Mouse (Mus musculus) left cerebral cortex, adult 2 months (tissue): Measurements from ENCODE around the gene Ifnz. TPM values are rescaled to one million over a fixed set of nuclear protein-coding genes. Genes with fewer than 3 reads are reported as not detected.
"Not testable (repeated sequence)": the region's sequence is repeated elsewhere in the genome, so short reads cannot be mapped to it uniquely, and the experiment has no call there.

Experiments used
- DNase-seq, 2 experiments: peaks; one replicate each; pipeline ENCODE4 v3.0.0; 2021 to 2022; ENCODE audit warnings: low spot score in 2 of 2, mixed read lengths in 1 of 2; ENCODE audit errors: extremely low spot score in 1 of 2
- H3K27ac ChIP-seq: fragments of 200-600 bp; 2 replicates; pipeline ENCODE4 v1.8.1; 2022
- H3K4me3 ChIP-seq: fragments of 200-600 bp; 2 replicates; pipeline ENCODE4 v1.8.1; 2022
- CTCF ChIP-seq: fragments of 200-600 bp; IDR thresholded peaks from 2 replicates; pipeline ENCODE4 v1.8.1; 2022; ENCODE audit warnings: antibody characterized with exemption, mild to moderate bottlenecking, moderate library complexity
- intact Hi-C: fragments of 180-260 bp; cut with DNase I; formaldehyde crosslinking; loops from one replicate; pipeline ENCODE4 v1.15.1; 2025
- total RNA-seq, 2 experiments: library from RNA; stranded (reverse); gene quantifications; 2 replicates each; pipeline ENCODE4 v1.2.3; 2021

The Ifnz gene
- total RNA-seq, 2 experiments from 2014 or later = not detected

DNA sequence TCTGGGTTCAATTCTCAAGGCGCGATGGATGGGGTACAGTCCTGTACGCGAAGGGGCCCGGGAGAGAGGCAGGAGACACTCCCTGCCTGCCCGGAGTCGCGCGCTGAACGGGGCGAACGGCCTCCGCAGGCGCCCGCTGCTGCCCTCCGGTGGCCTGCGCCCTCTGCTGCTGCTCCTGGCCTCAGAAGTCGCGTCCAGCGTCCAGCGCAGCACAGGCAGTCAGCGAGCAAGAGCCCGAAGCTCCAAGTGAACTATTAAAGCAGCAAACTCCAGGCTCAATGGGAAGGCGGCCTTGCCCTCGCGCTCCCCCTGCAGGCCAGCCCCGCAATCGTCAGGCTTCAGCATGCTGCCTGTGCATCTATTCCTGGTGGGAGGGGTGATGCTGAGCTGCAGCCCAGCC, 21.5 kb upstream of the Ifnz start:
- peak; percentile 54 for TF ChIP-seq CTCF
- H3K27ac ChIP-seq, intact Hi-C loops: not testable (repeated sequence)
- peak overlapping the region; percentile 19; the same call in 1 of the 2 replicates for H3K4me3 ChIP-seq
- DNase-seq = peak in 1 of 2 experiments; percentile 51

DNA sequence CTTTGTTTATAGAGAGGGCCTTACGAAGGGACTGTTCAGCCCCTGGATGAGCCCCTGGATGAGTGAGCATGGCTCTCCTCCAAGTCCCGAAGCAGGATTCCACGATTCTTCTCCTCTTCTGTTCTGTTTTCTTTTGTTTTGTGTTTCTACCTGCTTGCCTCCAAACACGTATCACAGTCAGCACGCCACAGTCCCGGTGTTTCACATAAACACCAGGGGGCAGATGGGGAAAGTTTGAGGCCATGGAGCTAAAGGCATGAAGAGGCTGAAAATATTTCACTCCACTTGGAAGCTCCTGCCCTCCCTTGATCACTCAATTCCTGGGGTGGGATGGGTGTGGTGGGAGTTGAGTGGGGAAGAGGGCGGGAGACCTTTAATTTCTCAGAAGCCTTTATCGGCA, 20.2 kb upstream of the Ifnz start:
- peak; percentile 69 to 72 for DNase-seq
- intact Hi-C loops, H3K27ac ChIP-seq, H3K4me3 ChIP-seq: not testable (repeated sequence)
- TF ChIP-seq CTCF = peak; percentile 12

DNA sequence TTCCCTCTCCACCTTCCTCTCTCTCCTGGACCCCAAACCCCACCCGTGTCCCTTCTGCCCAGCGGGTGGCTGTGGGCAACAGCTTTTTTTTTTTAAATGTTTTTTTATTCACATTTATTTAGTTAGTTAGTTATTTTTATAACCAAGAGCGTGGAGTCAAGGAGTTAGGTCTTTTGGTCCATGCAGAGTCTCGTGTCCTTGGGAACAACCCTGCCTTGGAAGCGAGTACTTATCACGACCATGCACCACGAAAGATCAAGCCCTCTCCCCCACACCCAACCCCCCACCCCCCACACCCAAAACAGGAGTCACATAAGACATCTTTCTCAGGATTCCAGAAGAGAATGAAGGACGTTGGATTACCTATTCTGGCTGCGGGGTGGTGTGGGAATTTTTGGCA, 19.6 kb upstream of the Ifnz start:
- intact Hi-C loops, DNase-seq, H3K4me3 ChIP-seq, H3K27ac ChIP-seq: not testable (repeated sequence)

DNA sequence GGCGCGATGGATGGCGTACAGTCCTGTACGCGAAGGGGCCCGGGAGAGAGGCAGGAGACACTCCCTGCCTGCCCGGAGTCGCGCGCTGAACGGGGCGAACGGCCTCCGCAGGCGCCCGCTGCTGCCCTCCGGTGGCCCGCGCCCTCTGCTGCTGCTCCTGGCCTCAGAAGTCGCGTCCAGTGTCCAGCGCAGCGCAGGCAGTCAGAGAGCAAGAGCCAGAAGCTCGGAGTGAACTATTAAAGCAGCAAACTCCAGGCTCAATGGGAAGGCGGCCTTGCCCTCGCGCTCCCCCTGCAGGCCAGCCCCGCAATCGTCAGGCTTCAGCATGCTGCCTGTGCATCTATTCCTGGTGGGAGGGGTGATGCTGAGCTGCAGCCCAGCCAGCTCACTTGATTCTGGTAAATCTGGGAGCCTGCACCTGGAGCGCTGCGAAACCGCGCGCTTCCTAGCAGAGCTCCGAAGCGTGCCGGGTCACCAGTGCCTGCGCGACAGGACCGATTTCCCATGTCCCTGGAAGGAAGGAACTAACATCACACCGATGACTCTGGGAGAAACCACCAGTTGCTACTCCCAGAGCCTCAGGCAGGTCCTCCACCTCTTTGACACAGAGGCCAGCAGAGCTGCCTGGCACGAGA, 18.4 kb upstream of the Ifnz start:
- intact Hi-C loops, H3K27ac ChIP-seq, H3K4me3 ChIP-seq: not testable (repeated sequence)
- DNase-seq = peak in 1 of 2 experiments; percentile 22
- peak; percentile 53 for TF ChIP-seq CTCF

DNA sequence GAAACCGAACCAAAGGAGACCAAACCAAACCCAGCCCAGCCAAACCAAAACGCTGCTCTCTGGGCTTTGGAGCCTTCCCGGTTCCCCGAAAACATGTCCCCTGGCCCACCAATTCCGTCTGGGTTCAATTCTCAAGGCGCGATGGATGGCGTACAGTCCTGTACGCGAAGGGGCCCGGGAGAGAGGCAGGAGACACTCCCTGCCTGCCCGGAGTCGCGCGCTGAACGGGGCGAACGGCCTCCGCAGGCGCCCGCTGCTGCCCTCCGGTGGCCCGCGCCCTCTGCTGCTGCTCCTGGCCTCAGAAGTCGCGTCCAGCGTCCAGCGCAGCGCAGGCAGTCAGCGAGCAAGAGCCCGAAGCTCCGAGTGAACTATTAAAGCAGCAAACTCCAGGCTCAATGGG, 8.4 kb upstream of the Ifnz start, which contains the start of gene Gm13290:
TSS of gene Gm13290 (plus strand) at position 301 of the 400 bp plus-strand sequence.
- H3K4me3 ChIP-seq, DNase-seq, H3K27ac ChIP-seq, intact Hi-C loops: not testable (repeated sequence)

DNA sequence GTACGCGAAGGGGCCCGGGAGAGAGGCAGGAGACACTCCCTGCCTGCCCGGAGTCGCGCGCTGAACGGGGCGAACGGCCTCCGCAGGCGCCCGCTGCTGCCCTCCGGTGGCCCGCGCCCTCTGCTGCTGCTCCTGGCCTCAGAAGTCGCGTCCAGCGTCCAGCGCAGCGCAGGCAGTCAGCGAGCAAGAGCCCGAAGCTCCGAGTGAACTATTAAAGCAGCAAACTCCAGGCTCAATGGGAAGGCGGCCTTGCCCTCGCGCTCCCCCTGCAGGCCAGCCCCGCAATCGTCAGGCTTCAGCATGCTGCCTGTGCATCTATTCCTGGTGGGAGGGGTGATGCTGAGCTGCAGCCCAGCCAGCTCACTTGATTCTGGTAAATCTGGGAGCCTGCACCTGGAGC, 5.3 kb upstream of the Ifnz start, which contains the start of gene Gm13289:
TSS of gene Gm13289 (plus strand) at position 301 of the 400 bp plus-strand sequence.
- H3K27ac ChIP-seq, intact Hi-C loops, DNase-seq, H3K4me3 ChIP-seq: not testable (repeated sequence)

DNA sequence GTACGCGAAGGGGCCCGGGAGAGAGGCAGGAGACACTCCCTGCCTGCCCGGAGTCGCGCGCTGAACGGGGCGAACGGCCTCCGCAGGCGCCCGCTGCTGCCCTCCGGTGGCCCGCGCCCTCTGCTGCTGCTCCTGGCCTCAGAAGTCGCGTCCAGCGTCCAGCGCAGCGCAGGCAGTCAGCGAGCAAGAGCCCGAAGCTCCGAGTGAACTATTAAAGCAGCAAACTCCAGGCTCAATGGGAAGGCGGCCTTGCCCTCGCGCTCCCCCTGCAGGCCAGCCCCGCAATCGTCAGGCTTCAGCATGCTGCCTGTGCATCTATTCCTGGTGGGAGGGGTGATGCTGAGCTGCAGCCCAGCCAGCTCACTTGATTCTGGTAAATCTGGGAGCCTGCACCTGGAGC, 2.4 kb upstream of the Ifnz start, which contains the start of gene Gm13272:
TSS of gene Gm13272 (plus strand) at position 301 of the 400 bp plus-strand sequence.
- DNase-seq, intact Hi-C loops, H3K4me3 ChIP-seq, H3K27ac ChIP-seq: not testable (repeated sequence)

DNA sequence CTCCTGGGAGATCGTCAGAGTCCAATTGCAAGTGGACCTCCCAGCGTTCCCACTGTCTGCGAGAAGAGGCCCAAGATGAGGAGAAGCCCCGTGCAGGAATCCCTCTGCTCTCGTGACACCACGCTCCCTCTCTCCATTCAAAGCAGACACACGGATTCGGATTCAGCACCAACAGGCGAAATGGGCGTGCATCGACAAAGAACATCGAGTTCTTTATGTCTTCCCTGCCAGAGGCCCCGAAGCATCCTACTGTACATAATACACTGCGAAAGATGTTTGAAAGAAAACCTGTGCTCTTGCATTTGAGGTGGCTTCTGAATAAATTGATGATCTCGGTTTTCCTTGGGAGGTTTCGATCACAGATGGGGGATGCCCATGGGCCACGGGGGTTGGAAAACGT, 1.6 kb upstream of the Ifnz start:
- H3K27ac ChIP-seq, intact Hi-C loops, H3K4me3 ChIP-seq, DNase-seq: not testable (repeated sequence)

DNA sequence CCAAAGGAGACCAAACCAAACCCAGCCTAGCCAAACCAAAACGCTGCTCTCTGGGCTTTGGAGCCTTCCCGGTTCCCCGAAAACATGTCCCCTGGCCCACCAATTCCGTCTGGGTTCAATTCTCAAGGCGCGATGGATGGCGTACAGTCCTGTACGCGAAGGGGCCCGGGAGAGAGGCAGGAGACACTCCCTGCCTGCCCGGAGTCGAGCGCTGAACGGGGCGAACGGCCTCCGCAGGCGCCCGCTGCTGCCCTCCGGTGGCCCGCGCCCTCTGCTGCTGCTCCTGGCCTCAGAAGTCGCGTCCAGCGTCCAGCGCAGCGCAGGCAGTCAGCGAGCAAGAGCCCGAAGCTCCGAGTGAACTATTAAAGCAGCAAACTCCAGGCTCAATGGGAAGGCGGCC, 404 bp downstream of the Ifnz start:
- H3K4me3 ChIP-seq, H3K27ac ChIP-seq, DNase-seq, intact Hi-C loops: not testable (repeated sequence)

DNA sequence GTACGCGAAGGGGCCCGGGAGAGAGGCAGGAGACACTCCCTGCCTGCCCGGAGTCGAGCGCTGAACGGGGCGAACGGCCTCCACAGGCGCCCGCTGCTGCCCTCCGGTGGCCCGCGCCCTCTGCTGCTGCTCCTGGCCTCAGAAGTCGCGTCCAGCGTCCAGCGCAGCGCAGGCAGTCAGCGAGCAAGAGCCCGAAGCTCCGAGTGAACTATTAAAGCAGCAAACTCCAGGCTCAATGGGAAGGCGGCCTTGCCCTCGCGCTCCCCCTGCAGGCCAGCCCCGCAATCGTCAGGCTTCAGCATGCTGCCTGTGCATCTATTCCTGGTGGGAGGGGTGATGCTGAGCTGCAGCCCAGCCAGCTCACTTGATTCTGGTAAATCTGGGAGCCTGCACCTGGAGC, 3.5 kb downstream of the Ifnz start, which contains the start of gene Gm13276:
TSS of gene Gm13276 (plus strand) at position 301 of the 400 bp plus-strand sequence.
- intact Hi-C loops, DNase-seq, H3K27ac ChIP-seq, H3K4me3 ChIP-seq: not testable (repeated sequence)

DNA sequence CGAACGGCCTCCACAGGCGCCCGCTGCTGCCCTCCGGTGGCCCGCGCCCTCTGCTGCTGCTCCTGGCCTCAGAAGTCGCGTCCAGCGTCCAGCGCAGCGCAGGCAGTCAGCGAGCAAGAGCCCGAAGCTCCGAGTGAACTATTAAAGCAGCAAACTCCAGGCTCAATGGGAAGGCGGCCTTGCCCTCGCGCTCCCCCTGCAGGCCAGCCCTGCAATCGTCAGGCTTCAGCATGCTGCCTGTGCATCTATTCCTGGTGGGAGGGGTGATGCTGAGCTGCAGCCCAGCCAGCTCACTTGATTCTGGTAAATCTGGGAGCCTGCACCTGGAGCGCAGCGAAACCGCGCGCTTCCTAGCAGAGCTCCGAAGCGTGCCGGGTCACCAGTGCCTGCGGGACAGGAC, 6.5 kb downstream of the Ifnz start, which contains the start of gene Gm13277:
TSS of gene Gm13277 (plus strand) at position 231 of the 400 bp plus-strand sequence.
- DNase-seq = peak; percentile 61 to 63
- TF ChIP-seq CTCF = peak; percentile 42
- H3K27ac ChIP-seq, intact Hi-C loops, H3K4me3 ChIP-seq: not testable (repeated sequence)

DNA sequence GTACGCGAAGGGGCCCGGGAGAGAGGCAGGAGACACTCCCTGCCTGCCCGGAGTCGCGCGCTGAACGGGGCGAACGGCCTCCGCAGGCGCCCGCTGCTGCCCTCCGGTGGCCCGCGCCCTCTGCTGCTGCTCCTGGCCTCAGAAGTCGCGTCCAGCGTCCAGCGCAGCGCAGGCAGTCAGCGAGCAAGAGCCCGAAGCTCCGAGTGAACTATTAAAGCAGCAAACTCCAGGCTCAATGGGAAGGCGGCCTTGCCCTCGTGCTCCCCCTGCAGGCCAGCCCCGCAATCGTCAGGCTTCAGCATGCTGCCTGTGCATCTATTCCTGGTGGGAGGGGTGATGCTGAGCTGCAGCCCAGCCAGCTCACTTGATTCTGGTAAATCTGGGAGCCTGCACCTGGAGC, 9.3 kb downstream of the Ifnz start, which contains the start of gene Gm13278:
TSS of gene Gm13278 (plus strand) at position 301 of the 400 bp plus-strand sequence.
- H3K27ac ChIP-seq, DNase-seq, H3K4me3 ChIP-seq, intact Hi-C loops: not testable (repeated sequence)
